Mouse (Mus musculus) E14TG2a.4 (cell line): Measurements from ENCODE around the gene Prr5l.

Experiments
- H3K27me3 ChIP-seq: 2 replicates; pipeline ENCODE4 v1.6.1; 2014; ENCODE audit warnings: low read length, control low read depth; ENCODE audit not compliant: insufficient read depth
- H3K36me3 ChIP-seq: 2 replicates; pipeline ENCODE4 v1.6.1; 2014; ENCODE audit warnings: low read length, control low read depth; ENCODE audit not compliant: insufficient read depth
- H3K4me1 ChIP-seq: replicated peaks from 2 replicates; pipeline ENCODE4 v1.6.1; 2014; ENCODE audit warnings: low read depth, low read length, control low read depth
- H3K4me3 ChIP-seq: replicated peaks from 2 replicates; pipeline ENCODE4 v1.5.1; 2014; ENCODE audit warnings: mild to moderate bottlenecking, low read length
- H3K9me3 ChIP-seq: 2 replicates; pipeline ENCODE4 v1.6.1; 2014; ENCODE audit warnings: low read length, control low read depth
- CTCF ChIP-seq: conservative IDR thresholded peaks from 2 replicates; pipeline ENCODE4 v1.5.1; 2014; ENCODE audit warnings: low read length
- NANOG ChIP-seq: IDR thresholded peaks from 2 replicates; pipeline ENCODE4 v1.6.1; 2014; ENCODE audit warnings: borderline replicate concordance, low read length, mixed read lengths
- POU5F1 ChIP-seq: IDR thresholded peaks from 2 replicates; pipeline ENCODE4 v1.6.1; 2014; ENCODE audit warnings: low read length, borderline replicate concordance

The Prr5l gene

GRCm38 (mm10) chr2:101823821-101824220, 59.0 kb downstream of the Prr5l start:
- Histone ChIP-seq H3K36me3 (no peaks in the 10 kb centered on the region), H3K9me3 (no peaks in the 10 kb centered on the region), H3K4me1 (peaks cover 31% of the 10 kb centered on the region), H3K27me3 (peaks cover 7% of the 10 kb centered on the region; the same call in 1 of the 2 replicates), H3K4me3 (peak overlapping the region; percentile 61)
- no peak for TF ChIP-seq CTCF
- TF ChIP-seq NANOG = no peak
- no peak for TF ChIP-seq POU5F1

- H3K4me1 ChIP-seq = peaks cover 29% of the 10 kb centered on the region
- 0 out of 2 replicates have a peak overlapping the region, but pooled peaks have one; percentile 23 for H3K4me3 ChIP-seq
Observed at GRCm38 (mm10) chr2:101822785-101823184, 60.0 kb downstream of the Prr5l start.

GRCm38 (mm10) chr2:101820816-101821215, 62.0 kb downstream of the Prr5l start:
- H3K9me3 ChIP-seq = no peaks in the 10 kb centered on the region
- H3K36me3 ChIP-seq = no peaks in the 10 kb centered on the region
- peaks cover 7% of the 10 kb centered on the region; the same call in 1 of the 2 replicates for H3K27me3 ChIP-seq
- H3K4me1 ChIP-seq = peaks cover 23% of the 10 kb centered on the region
- TF ChIP-seq POU5F1 (no peak), CTCF (no peak), NANOG (no peak)
- H3K4me3 ChIP-seq = no peak overlapping the region

More at GRCm38 (mm10) chr2:101822785-101823184, 60.0 kb downstream of the Prr5l start:
- H3K27me3 ChIP-seq = peaks cover 7% of the 10 kb centered on the region; the same call in 1 of the 2 replicates
- no peak for TF ChIP-seq CTCF
- TF ChIP-seq POU5F1 = no peak
- TF ChIP-seq NANOG = no peak
- no peaks in the 10 kb centered on the region for H3K9me3 ChIP-seq
- no peaks in the 10 kb centered on the region for H3K36me3 ChIP-seq

- Histone ChIP-seq H3K27me3 (peaks cover 7% of the 10 kb centered on the region; the same call in 1 of the 2 replicates), H3K9me3 (no peaks in the 10 kb centered on the region), H3K4me3 (no peak overlapping the region), H3K4me1 (peaks cover 22% of the 10 kb centered on the region), H3K36me3 (no peaks in the 10 kb centered on the region)
- TF ChIP-seq POU5F1 = no peak
- no peak for TF ChIP-seq NANOG
- TF ChIP-seq CTCF = no peak
Observed at GRCm38 (mm10) chr2:101818986-101819764, 63.7 kb downstream of the Prr5l start.

GRCm38 (mm10) chr2:101816646-101817308, 66.0 kb downstream of the Prr5l start:
- Histone ChIP-seq H3K9me3 (no peaks in the 10 kb centered on the region), H3K27me3 (peaks cover 3% of the 10 kb centered on the region), H3K36me3 (no peaks in the 10 kb centered on the region), H3K4me1 (0 out of 2 replicates have a peak, but pooled peaks cover 6% of the 10 kb centered on the region), H3K4me3 (no peak overlapping the region)
- TF ChIP-seq POU5F1 = no peak
- no peak for TF ChIP-seq CTCF
- no peak for TF ChIP-seq NANOG

GRCm38 (mm10) chr2:101815250-101815934, 67.4 kb downstream of the Prr5l start:
- no peak overlapping the region for H3K4me3 ChIP-seq
- no peaks in the 10 kb centered on the region for H3K9me3 ChIP-seq
- H3K4me1 ChIP-seq = 0 out of 2 replicates have a peak, but pooled peaks cover 4% of the 10 kb centered on the region
- TF ChIP-seq NANOG (no peak), CTCF (peak; percentile 98)
- no peaks in the 10 kb centered on the region; the same call in 1 of the 2 replicates for H3K27me3 ChIP-seq
- H3K36me3 ChIP-seq = no peaks in the 10 kb centered on the region

GRCm38 (mm10) chr2:101814272-101814625, 68.6 kb downstream of the Prr5l start:
- Histone ChIP-seq H3K36me3 (no peaks in the 10 kb centered on the region), H3K4me1 (0 out of 2 replicates have a peak, but pooled peaks cover 4% of the 10 kb centered on the region), H3K4me3 (no peak overlapping the region), H3K27me3 (no peaks in the 10 kb centered on the region; the same call in 1 of the 2 replicates), H3K9me3 (no peaks in the 10 kb centered on the region)
- TF ChIP-seq CTCF (no peak), NANOG (no peak), POU5F1 (no peak)
